Comparison of ENCODE assay signal across 25 mouse cellular contexts in genomic region chr16:25701252-25701651, GRCm38 (mm10). TPM values are rescaled to one million over a fixed set of nuclear protein-coding genes. Genes with fewer than 3 reads are reported as not detected.
DNase-seq lines count a peak whose midpoint lies in the region; TF ChIP-seq lines count a peak whose summit lies in the region.
"Had no signal": no experiment of that assay in that cellular context is flagged by ENCODE, and none has a peak within 500 bp of the region (broad histone marks: within the 10 kb centered on the region; RNA-seq: fewer than 3 reads in every experiment).

No protein-coding gene starts in this region.

- TF ChIP-seq CTCF in CH12.LX (conservative IDR thresholded peaks at IDR 0.05 in 1 of 2, IDR thresholded peaks at IDR 0.05 in 1 of 2; ENCODE audit: low read depth in 2 of 2, low read length in 2 of 2), result peak in 1 of 2 experiments; percentile 51; a peak in 2 of 4 replicates
- no peak for TF ChIP-seq CTCF in left cerebral cortex, adult 2 months (IDR thresholded peaks at IDR 0.05)

- peak overlapping the region; percentile 56; the same call in 1 of the 2 replicates for H3K9ac ChIP-seq in CH12.LX (ENCODE audit: insufficient read depth, low read depth)
- H3K9ac ChIP-seq: embryonic facial prominence, embryonic 13.5 days; embryonic facial prominence, embryonic 15.5 days; forebrain, embryonic 12.5 days had no signal

- H3K27ac ChIP-seq in CH12.LX (ENCODE audit: insufficient read depth, low read depth), result no peak overlapping the region
- H3K27ac ChIP-seq in left cerebral cortex, adult 2 months, result no peak overlapping the region
- H3K27ac ChIP-seq: embryonic facial prominence, embryonic 13.5 days; embryonic facial prominence, embryonic 15.5 days; forebrain, embryonic 10.5 days; forebrain, embryonic 12.5 days had no signal

- H3K4me1 ChIP-seq in CH12.LX (ENCODE audit: control insufficient read depth in 1 of 2, insufficient read depth in 2 of 2), result peaks cover 0 to 20% of the 10 kb centered on the region in 2 experiments; a peak in 2 of 4 replicates
- H3K4me1 ChIP-seq: embryonic facial prominence, embryonic 13.5 days; embryonic facial prominence, embryonic 15.5 days; forebrain, embryonic 10.5 days; forebrain, embryonic 12.5 days had no signal

- in situ Hi-C loops in CH12.LX (cut with MboI; ENCODE audit: low pct_ligation_motif_present, low pct_unique_long_range_greater_than_20kb, low sequenced_read_pairs), result no loop called here

- DNase-seq in 3T3-L1 (ENCODE audit: low read depth, low spot score) (peak; percentile 63), CH12.LX (ENCODE audit: extremely low read depth) (peak; percentile 53), adipocyte (ENCODE audit: low spot score) (peak; percentile 43)
- DNase-seq in left cerebral cortex, adult 2 months (ENCODE audit: extremely low spot score in 1 of 2, low spot score in 2 of 2), result no peak
- DNase-seq in layer of hippocampus, postnatal 14 days (ENCODE audit: low spot score in 2 of 2), result no peak
- DNase-seq: adrenal gland, adult 2 months; adrenal gland, postnatal 10 days; adrenal gland, postnatal 25 days; B cell, adult 2 months; cerebellum, adult 11 months; cerebellum, adult 18-20 months; cerebellum, adult 8-10 months; cerebellum, adult 9-11 months; cerebellum, postnatal 14 days; cerebellum, postnatal 36 days; embryo, embryonic 11 days had no signal

- peaks cover 13% of the 10 kb centered on the region for H3K79me2 ChIP-seq in CH12.LX (replicated peaks; ENCODE audit: control insufficient read depth, extremely low read depth, insufficient read depth, poor library complexity, severe bottlenecking)

- dilution Hi-C loops in CH12.LX (cut with MboI; ENCODE audit: extremely low pct_ligation_motif_present, extremely low pct_unique_long_range_greater_than_20kb, low sequenced_read_pairs), result no loop called here

- peaks cover 4% of the 10 kb centered on the region for H3K9me3 ChIP-seq in CH12.LX (replicated peaks; ENCODE audit: low read length)
- H3K9me3 ChIP-seq: embryonic facial prominence, embryonic 15.5 days; forebrain, embryonic 10.5 days; forebrain, embryonic 12.5 days had no signal

- intact Hi-C loops in left cerebral cortex, adult 2 months (cut with DNase I), result no loop called here

- TF ChIP-seq RAD21 in CH12.LX (IDR thresholded peaks at IDR 0.05; ENCODE audit: low read depth, low read length), result peak; percentile 42

- H3K27me3 ChIP-seq in CH12.LX (replicated peaks), result no peaks in the 10 kb centered on the region
- H3K27me3 ChIP-seq: embryonic facial prominence, embryonic 13.5 days; embryonic facial prominence, embryonic 15.5 days; forebrain, embryonic 12.5 days had no signal

- peak overlapping the region; percentile 84 for H3K4me2 ChIP-seq in CH12.LX (ENCODE audit: insufficient read depth, low read depth, poor library complexity, severe bottlenecking)
- H3K4me2 ChIP-seq: embryonic facial prominence, embryonic 13.5 days; embryonic facial prominence, embryonic 15.5 days; forebrain, embryonic 12.5 days had no signal

- TF ChIP-seq EP300 in CH12.LX (IDR thresholded peaks at IDR 0.05; ENCODE audit: low read length), result no peak

- peak overlapping the region in 1 of 3 experiments; percentile 42 for H3K4me3 ChIP-seq in CH12.LX (replicated peaks in 1 of 3; ENCODE audit: low read depth in 2 of 3, low read length in 2 of 3, poor library complexity in 1 of 3)
- H3K4me3 ChIP-seq in left cerebral cortex, adult 2 months, result no peak overlapping the region
- H3K4me3 ChIP-seq: embryonic facial prominence, embryonic 13.5 days; embryonic facial prominence, embryonic 15.5 days; erythroblast, embryonic 14.5 days; forebrain, embryonic 10.5 days; forebrain, embryonic 12.5 days had no signal

- peaks cover 6 to 29% of the 10 kb centered on the region in 2 experiments for H3K36me3 ChIP-seq in CH12.LX (replicated peaks in 1 of 2; ENCODE audit: control insufficient read depth in 1 of 2, insufficient read depth in 1 of 2, low read length in 1 of 2)
- H3K36me3 ChIP-seq: embryonic facial prominence, embryonic 13.5 days; embryonic facial prominence, embryonic 15.5 days; forebrain, embryonic 10.5 days; forebrain, embryonic 12.5 days had no signal

- no peak for TF ChIP-seq POLR2A in CH12.LX (IDR thresholded peaks at IDR 0.05; ENCODE audit: low read depth, low read length)

TF ChIP-seq in CH12.LX, 34 proteins besides CTCF, POLR2A, EP300 and RAD21:
- TF ChIP-seq SMC3 (IDR thresholded peaks at IDR 0.05; ENCODE audit: low read depth, low read length) (peak; percentile 60), NELFE (IDR thresholded peaks at IDR 0.05; ENCODE audit: low read depth, low read length) (no peak), MYC (IDR thresholded peaks at IDR 0.05; ENCODE audit: low read depth, low read length) (peak; percentile 77), UBTF (IDR thresholded peaks at IDR 0.05; ENCODE audit: low read depth, low read length) (no peak), MEF2A (IDR thresholded peaks at IDR 0.05; ENCODE audit: borderline replicate concordance, low read depth, low read length) (no peak), NRF1 (IDR thresholded peaks at IDR 0.05; ENCODE audit: low read depth, low read length) (no peak), MAZ (IDR thresholded peaks at IDR 0.05; ENCODE audit: low read depth, low read length) (no peak), E2F4 (IDR thresholded peaks at IDR 0.05; ENCODE audit: insufficient replicate concordance, low read depth, low read length) (no peak), ETS1 (conservative IDR thresholded peaks at IDR 0.05; ENCODE audit: low read depth, low read length) (peak; percentile 43; the same call in 1 of the 2 replicates), IRF4 (IDR thresholded peaks at IDR 0.05; ENCODE audit: low read depth, low read length) (0 out of 2 replicates have a peak, but pooled peaks have one; percentile 36), TBP (conservative IDR thresholded peaks at IDR 0.05; ENCODE audit: low read depth, low read length) (0 out of 2 replicates have a peak, but pooled peaks have one; percentile 34), JUND (conservative IDR thresholded peaks at IDR 0.05; ENCODE audit: low read depth, low read length) (peak; percentile 28; the same call in 1 of the 2 replicates), MAX (IDR thresholded peaks at IDR 0.05; ENCODE audit: low read length) (peak; percentile 63; the same call in 1 of the 2 replicates), MAFK (IDR thresholded peaks at IDR 0.05; ENCODE audit: insufficient replicate concordance, low read length) (no peak)

RNA-seq across cellular contexts. Expression of gene Trp63, which starts 17.7 kb away (rescaled TPM):
- total RNA-seq in CH12.LX (2012; rRNA removed) (7.8 and 10.5 TPM in 2 replicates), CH12.LX (2014; rRNA removed) (18.1 and 20.6 TPM in 2 replicates)
- 24.4 and 28.0 TPM in 2 replicates for polyA plus RNA-seq in CH12.LX (2012; ENCODE audit: insufficient read length, low read depth)
- under 1 TPM; 0.66 to 0.75 TPM for total RNA-seq in left cerebral cortex, adult 2 months (2021)
- 1 to 10 TPM in 1 of 2 experiments, under 1 TPM in 1; 0.83 to 1.2 TPM for total RNA-seq in layer of hippocampus, postnatal 14 days (2021)
- total RNA-seq: adrenal gland, postnatal 25 days; common myeloid progenitor, adult 5-6 weeks; MEL had no signal
- polyA plus RNA-seq: activated CD4-positive, CD25-positive, alpha-beta regulatory T cell, adult 4 months; CD4-positive, CD25-positive, alpha-beta regulatory T cell, adult 4 months; erythroblast, embryonic 14.5 days had no signal

Comparison
In these comparisons a context has a peak if more than half of its experiments do, and no peak if none do; other contexts are left out.
1. DNase-seq: peak in 3T3-L1 (single experiment), CH12.LX (single experiment) and adipocyte (single experiment); none in left cerebral cortex, adult 2 months (0 of 2) and layer of hippocampus, postnatal 14 days (0 of 2).
2. RNA of gene Trp63, which starts 17.7 kb away (total RNA-seq): 7.8 to 20.6 TPM in CH12.LX; 0.83 to 1.2 TPM in layer of hippocampus, postnatal 14 days and 0.66 to 0.75 TPM in left cerebral cortex, adult 2 months; every median in the first group is over 4 times any median in the second.